In the genomic region with DNA sequence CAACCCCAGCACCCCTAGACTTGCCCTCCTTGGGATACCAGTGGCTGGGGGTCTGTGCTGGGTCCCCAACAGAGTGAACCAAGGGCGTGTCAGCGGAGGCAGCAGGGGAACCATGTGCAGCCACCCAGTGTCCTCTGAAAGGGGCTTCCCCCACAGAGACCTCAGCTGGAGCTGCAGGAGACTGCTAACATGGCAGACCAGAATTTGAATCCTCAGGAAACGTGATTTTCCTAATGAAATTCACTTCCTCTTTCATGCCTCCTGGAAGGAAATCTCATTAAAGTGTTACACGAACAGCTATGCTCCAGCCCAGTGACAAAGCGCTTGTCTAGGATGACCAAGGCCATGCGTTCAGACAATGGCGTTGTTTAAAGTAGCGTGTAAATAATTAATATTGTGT, we compare ENCODE assay signal across 17 mouse cellular contexts. TPM values are rescaled to one million over a fixed set of nuclear protein-coding genes. Genes with fewer than 3 reads are reported as not detected.
"Had no signal": no experiment of that assay in that cellular context is flagged by ENCODE, and none has a peak within 500 bp of the region (broad histone marks: within the 10 kb centered on the region; RNA-seq: fewer than 3 reads in every experiment).

No protein-coding gene starts in this region.

- H3K27me3 ChIP-seq: limb, embryonic 12.5 days; neural tube, embryonic 12.5 days had no signal

- H3K4me3 ChIP-seq: layer of hippocampus, adult 2 months; limb, embryonic 12.5 days; midbrain, embryonic 10.5 days; neural tube, embryonic 12.5 days had no signal

- H3K4me1 ChIP-seq: limb, embryonic 12.5 days; midbrain, embryonic 10.5 days; neural tube, embryonic 12.5 days had no signal

- H3K27ac ChIP-seq: hindbrain, postnatal 0 days; layer of hippocampus, adult 2 months; limb, embryonic 12.5 days; midbrain, embryonic 10.5 days; neural tube, embryonic 12.5 days had no signal

- DNase-seq: kidney, postnatal 10 days; kidney, postnatal 4 days; midbrain, embryonic 14.5 days had no signal

- ATAC-seq: hindbrain, postnatal 0 days; lung, postnatal 0 days had no signal

- H3K9ac ChIP-seq: limb, embryonic 12.5 days; neural tube, embryonic 12.5 days had no signal

- H3K9me3 ChIP-seq: limb, embryonic 12.5 days; midbrain, embryonic 10.5 days; neural tube, embryonic 12.5 days had no signal

- H3K4me2 ChIP-seq: limb, embryonic 12.5 days; neural tube, embryonic 12.5 days had no signal

RNA-seq across cellular contexts. Expression of a gene that starts 50.5 kb away (rescaled TPM):
- total RNA-seq: hindbrain, postnatal 0 days; layer of hippocampus, adult 2 months; layer of hippocampus, postnatal 10 days; left cerebral cortex, postnatal 36 days; liver, adult 2 months; megakaryocyte, adult 5-6 weeks; neutrophil, adult 5-6 weeks had no signal
- polyA plus RNA-seq: hindbrain, postnatal 0 days; intestine, embryonic 14.5 days; kidney, embryonic 14.5 days; limb, embryonic 12.5 days; liver, adult 2 months; lung, postnatal 0 days; midbrain, embryonic 10.5 days; midbrain, embryonic 14.5 days; stomach, embryonic 16.5 days had no signal
